Mouse (Mus musculus) liver, embryonic 11.5 days (tissue): ENCODE measurements around the gene Vezt. TPM values are rescaled to one million over a fixed set of nuclear protein-coding genes. Genes with fewer than 3 reads are reported as not detected.

Source experiments
- ATAC-seq: fragments of 200-750 bp; cut with Nextera tagmentation; replicated peaks from 2 replicates; pipeline ENCODE4 v1.8.0; 2017; ENCODE audit warnings: moderate number of reproducible peaks, mild to moderate bottlenecking, moderate TSS enrichment, moderate library complexity; ENCODE audit not compliant: low FRiP score
- DNase-seq: peaks from one replicate; pipeline ENCODE4 v3.0.0-alpha.2; 2017; ENCODE audit warnings: low spot score
- H3K27ac ChIP-seq: fragments of 300-500 bp; sonication (generic); 2 replicates; pipeline ENCODE4 v1.5.1; 2014; ENCODE audit warnings: mild to moderate bottlenecking, low read depth, low read length, control low read depth
- H3K27me3 ChIP-seq: fragments of 300-500 bp; sonication (generic); replicated peaks from 2 replicates; pipeline ENCODE4 v1.6.1; 2014; ENCODE audit warnings: low read length, mixed read lengths; ENCODE audit not compliant: control insufficient read depth, insufficient read depth
- H3K36me3 ChIP-seq: fragments of 300-500 bp; sonication (generic); 2 replicates; pipeline ENCODE4 v1.6.1; 2014; ENCODE audit warnings: mild to moderate bottlenecking, low read length, moderate library complexity, mixed read lengths; ENCODE audit not compliant: control insufficient read depth, insufficient read depth
- H3K4me1 ChIP-seq: fragments of 300-500 bp; sonication (generic); replicated peaks from 2 replicates; pipeline ENCODE4 v1.6.1; 2014; ENCODE audit warnings: low read length, mixed read lengths; ENCODE audit not compliant: control insufficient read depth, insufficient read depth
- H3K4me2 ChIP-seq: fragments of 300-500 bp; sonication (generic); 2 replicates; pipeline ENCODE4 v1.6.1; 2014; ENCODE audit warnings: mild to moderate bottlenecking, control low read depth, moderate library complexity
- H3K4me3 ChIP-seq: fragments of 300-500 bp; sonication (generic); 2 replicates; pipeline ENCODE4 v1.5.1; 2014; ENCODE audit warnings: low read depth, low read length, control low read depth
- H3K9ac ChIP-seq: fragments of 300-500 bp; sonication (generic); 2 replicates; pipeline ENCODE4 v1.6.1; 2014; ENCODE audit warnings: low read depth, low read length, control low read depth
- H3K9me3 ChIP-seq: fragments of 300-500 bp; sonication (generic); 2 replicates; pipeline ENCODE4 v1.6.1; 2016; ENCODE audit warnings: low read length, inconsistent platforms, mixed read lengths; ENCODE audit not compliant: control insufficient read depth
- WGBS: fragments of 180-500 bp; shearing (Covaris S2); extraction: QIAGEN DNeasy Blood & Tissue Kit; methylation state at CpG from one replicate; pipeline ENCODE4 v1.1.7; 2014; 5-methylcytosine and 5-hydroxymethylcytosine counted together
- polyA plus RNA-seq: library from polyadenylated mRNA; unstranded; fragments of >200 nt; fragmentation: Nextera tagmentation; extraction: Ambion mirVana; gene quantifications from 2 replicates; pipeline ENCODE4 v1.2.1, GENCODE M21; 2014

Gene Vezt
- polyA plus RNA-seq, 1 experiment from 2014 or later: 18.9 TPM

DNA sequence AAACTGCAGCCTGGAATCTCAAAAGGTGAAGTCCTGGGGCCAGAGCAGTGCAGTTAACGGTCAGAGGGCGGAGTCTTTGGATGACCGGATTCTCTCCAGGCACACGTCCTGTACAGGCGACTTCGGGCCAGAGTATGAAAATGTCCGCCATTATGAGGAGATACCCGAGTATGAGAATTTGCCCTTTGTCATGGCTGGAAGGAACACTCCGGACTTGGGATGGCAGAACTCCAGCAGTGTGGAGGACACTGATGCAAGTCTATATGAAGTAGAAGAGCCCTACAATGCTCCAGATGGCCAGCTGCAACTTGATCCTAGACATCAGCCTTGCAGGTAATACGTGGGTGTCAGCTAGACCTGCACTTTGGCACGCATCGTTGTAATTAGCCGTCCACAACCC, 9.7 kb upstream of the Vezt start:
- H3K4me3 ChIP-seq: no peak overlapping the region
- H3K4me2 ChIP-seq: no peak overlapping the region
- no peak for DNase-seq
- peaks cover 33% of the 10 kb centered on the region for H3K4me1 ChIP-seq
- H3K27ac ChIP-seq: no peak overlapping the region
- H3K9me3 ChIP-seq: no peaks in the 10 kb centered on the region
- H3K27me3 ChIP-seq: no peaks in the 10 kb centered on the region
- H3K9ac ChIP-seq: no peak overlapping the region
- 89% methylated on average over 13 of the region's 13 CpGs for WGBS
- peaks cover 3% of the 10 kb centered on the region; the same call in 1 of the 2 replicates for H3K36me3 ChIP-seq
- ATAC-seq: no peak

DNA sequence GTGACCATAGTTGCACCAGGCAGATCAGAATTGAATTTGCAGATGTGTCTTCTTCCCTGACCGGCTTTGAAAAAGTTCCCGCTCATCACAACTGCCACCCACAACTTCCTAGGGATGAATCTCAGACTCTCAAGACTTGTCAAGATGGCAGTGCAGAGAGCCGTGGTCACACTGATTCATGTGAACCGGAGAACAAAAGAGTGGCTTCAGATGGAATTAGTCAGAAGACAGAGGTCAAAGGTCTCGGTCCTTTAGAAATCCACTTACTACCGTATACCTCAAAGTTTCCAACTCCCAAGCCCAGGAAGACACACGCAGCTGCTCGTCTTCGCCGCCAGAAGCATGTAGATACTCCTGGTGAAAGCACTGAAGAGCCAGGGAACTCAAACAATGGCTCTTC, 8.3 kb upstream of the Vezt start:
- WGBS: 88% methylated on average over 10 of the region's 10 CpGs
- no peak for ATAC-seq
- Histone ChIP-seq H3K27me3 (no peaks in the 10 kb centered on the region), H3K9ac (no peak overlapping the region), H3K4me1 (peaks cover 21% of the 10 kb centered on the region), H3K36me3 (peaks cover 3% of the 10 kb centered on the region; the same call in 1 of the 2 replicates), H3K9me3 (no peaks in the 10 kb centered on the region), H3K4me2 (no peak overlapping the region), H3K4me3 (no peak overlapping the region), H3K27ac (no peak overlapping the region)
- no peak for DNase-seq

DNA sequence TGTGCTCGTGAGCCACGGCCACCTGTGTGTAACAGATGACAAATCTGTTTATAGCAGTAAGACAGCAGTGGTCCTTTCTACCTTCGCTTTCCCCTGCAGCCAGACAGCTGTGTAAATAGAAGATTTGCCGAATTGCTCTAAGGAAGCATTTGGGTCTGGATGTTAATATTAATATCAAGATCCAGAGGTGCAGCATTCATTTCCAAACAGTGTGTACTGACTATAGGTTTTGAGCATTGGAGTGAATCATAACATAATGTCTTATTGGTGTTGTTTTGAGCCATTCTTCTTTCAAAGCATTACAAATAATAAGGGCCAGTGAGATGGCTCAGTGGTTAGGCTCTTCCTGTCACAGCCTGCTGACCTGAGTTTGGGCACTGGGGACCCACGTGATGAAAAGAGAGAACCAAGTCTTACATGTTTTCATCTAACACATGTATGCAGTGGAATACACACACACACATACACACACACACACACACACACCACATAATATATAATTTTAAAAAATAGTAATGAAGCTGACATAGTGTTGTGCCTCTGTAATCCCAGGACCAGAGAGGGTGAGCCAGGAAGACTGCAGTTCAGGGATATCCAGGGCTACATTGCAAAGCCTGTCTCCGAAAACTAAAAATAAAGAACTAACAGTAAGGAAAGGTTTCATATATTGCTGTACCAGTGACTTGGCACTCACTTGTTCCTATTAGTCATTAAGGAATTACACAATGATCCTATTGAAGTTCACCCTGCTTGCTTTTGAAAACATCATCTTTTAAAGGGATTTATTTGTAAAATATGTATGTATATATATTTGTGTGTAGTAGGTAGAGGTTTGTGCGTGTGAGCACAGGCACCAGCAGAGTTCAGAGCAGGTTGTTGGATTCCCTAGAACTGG, 3.0 kb upstream of the Vezt start:
- Histone ChIP-seq H3K4me1 (peaks cover 14% of the 10 kb centered on the region), H3K36me3 (no peaks in the 10 kb centered on the region), H3K4me3 (no peak overlapping the region), H3K4me2 (no peak overlapping the region), H3K9ac (no peak overlapping the region), H3K27me3 (no peaks in the 10 kb centered on the region), H3K27ac (no peak overlapping the region), H3K9me3 (no peaks in the 10 kb centered on the region)
- ATAC-seq (no peak), DNase-seq (no peak)
- 75% methylated on average over 7 of the region's 7 CpGs for WGBS

DNA sequence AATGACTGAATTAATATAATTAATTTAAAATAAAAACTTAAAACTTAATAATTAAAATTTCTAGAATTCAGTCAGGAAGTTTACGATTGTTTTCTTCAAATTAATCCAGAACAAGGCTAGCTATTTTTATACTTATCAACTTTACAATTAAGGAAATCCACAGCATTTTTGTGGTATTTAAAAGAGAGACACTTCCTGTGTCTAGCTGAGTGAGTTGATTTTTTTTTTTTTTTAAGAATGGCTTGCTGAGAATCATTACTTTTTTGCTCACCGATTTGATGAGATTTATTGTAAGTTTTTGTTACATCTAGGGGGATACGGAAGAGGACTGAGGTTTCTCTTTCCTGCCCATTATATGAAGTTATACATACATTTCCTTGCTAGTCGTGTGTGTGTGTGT, 2.0 kb upstream of the Vezt start:
- no peak overlapping the region for H3K4me3 ChIP-seq
- H3K27ac ChIP-seq: no peak overlapping the region
- peaks cover 14% of the 10 kb centered on the region for H3K4me1 ChIP-seq
- no peak overlapping the region for H3K4me2 ChIP-seq
- H3K27me3 ChIP-seq: no peaks in the 10 kb centered on the region
- DNase-seq: no peak
- no peaks in the 10 kb centered on the region for H3K36me3 ChIP-seq
- H3K9me3 ChIP-seq: no peaks in the 10 kb centered on the region
- no peak for ATAC-seq
- no peak overlapping the region for H3K9ac ChIP-seq
- 81% methylated on average over 4 of the region's 4 CpGs for WGBS

DNA sequence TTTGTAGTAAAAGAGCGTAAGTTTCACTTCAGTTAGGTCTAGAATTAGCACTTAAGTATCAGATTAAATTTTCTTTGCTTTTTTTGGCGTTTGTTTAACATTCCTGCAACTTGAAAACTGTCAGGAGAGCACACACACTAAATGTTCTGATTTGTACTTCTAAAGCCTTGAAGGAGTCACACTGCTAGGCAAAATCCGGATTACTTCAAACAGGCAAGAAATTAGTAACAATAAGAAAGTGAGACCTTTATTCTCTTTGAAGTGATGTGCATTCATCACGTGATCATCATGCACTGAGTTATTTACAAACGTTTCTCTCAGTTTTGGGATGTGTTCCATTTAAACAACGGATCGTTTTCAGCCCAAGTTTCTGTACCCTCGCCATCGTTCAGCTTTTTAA, 1.6 kb upstream of the Vezt start:
- 59% methylated on average over 9 of the region's 9 CpGs for WGBS
- no peak overlapping the region for H3K9ac ChIP-seq
- peaks cover 14% of the 10 kb centered on the region for H3K4me1 ChIP-seq
- DNase-seq (no peak), ATAC-seq (no peak)
- H3K4me3 ChIP-seq: peak overlapping the region; percentile 88
- no peaks in the 10 kb centered on the region for H3K27me3 ChIP-seq
- no peak overlapping the region for H3K27ac ChIP-seq
- H3K4me2 ChIP-seq: peak overlapping the region; percentile 73
- H3K36me3 ChIP-seq: no peaks in the 10 kb centered on the region
- H3K9me3 ChIP-seq: no peaks in the 10 kb centered on the region

DNA sequence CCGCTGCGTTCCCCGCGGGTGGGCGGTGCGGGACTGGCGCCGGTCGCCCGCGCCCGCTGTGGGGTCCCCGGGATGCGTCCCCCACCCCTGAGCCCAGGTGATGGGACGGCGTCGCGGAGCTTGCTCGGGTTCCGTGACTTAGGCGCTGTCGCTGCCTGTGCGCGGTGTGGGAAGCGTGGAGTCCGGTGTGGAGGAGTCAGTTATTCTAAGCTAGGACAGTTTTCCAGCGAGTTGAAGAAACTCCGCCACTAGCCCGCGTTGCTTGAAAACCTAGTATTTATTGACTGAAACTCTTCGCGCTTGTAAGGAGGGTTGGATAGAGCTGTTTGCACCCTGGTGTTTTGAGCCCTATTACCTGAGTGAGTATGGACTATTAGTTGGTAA, 750 bp upstream of the Vezt start:
- no peak for ATAC-seq

DNA sequence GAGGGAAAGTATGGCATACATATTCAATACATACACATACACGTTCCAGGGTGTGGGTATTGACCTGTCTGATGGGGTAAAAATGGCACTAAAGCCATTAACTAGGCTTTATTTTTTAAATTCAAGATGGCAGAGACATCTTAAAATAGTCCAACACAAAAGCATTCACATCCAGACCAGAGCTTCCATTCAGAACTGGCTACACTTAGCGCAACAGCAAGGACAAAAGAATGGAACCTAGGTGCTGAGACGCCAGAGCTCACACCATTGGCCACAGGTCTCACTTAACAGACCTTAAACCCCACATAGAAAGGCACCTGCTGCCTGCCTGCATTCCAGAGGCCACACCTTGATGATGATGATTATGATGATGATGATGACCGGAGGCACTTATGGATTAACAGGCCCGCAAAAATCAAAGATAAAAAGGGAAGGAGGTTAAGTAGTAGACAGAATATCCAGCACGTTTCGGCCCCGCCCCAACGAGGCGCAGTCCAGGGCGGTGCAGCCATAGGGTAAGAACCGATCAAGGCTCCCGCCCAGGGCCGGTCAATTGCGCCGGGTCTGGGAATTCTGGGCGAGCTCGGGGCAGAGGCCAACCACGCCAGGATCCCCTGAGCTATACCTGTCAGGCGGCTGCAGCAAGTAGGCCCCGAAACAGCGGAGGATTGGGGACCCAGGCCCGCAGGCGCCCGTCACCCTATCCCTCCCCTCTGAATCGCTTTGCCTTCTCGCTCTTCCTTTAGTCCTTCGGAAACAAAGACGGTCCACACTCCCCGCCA, 550 bp downstream of the Vezt start:
- Histone ChIP-seq H3K9me3 (no peaks in the 10 kb centered on the region), H3K4me1 (peaks cover 14% of the 10 kb centered on the region), H3K27ac (no peak overlapping the region), H3K36me3 (peaks cover 5% of the 10 kb centered on the region; the same call in 1 of the 2 replicates), H3K9ac (peak overlapping the region; percentile 82), H3K4me2 (peak overlapping the region; percentile 86), H3K4me3 (peak overlapping the region; percentile 88), H3K27me3 (no peaks in the 10 kb centered on the region)
- DNase-seq (peak; percentile 78), ATAC-seq (peak; percentile 85)
- WGBS: 1% methylated on average over 30 of the region's 30 CpGs

More for the DNA sequence above, 750 bp upstream of the Vezt start:
- H3K9ac ChIP-seq: peak overlapping the region; percentile 88
- no peak for DNase-seq
- H3K4me1 ChIP-seq: peaks cover 14% of the 10 kb centered on the region
- WGBS: under 1% methylated on average over 32 of the region's 32 CpGs
- H3K36me3 ChIP-seq: peaks cover 2% of the 10 kb centered on the region; the same call in 1 of the 2 replicates
- H3K4me2 ChIP-seq: peak overlapping the region; percentile 73
- no peaks in the 10 kb centered on the region for H3K9me3 ChIP-seq
- peak overlapping the region; percentile 88 for H3K4me3 ChIP-seq
- peak overlapping the region; percentile 37; the same call in 1 of the 2 replicates for H3K27ac ChIP-seq
- no peaks in the 10 kb centered on the region for H3K27me3 ChIP-seq

DNA sequence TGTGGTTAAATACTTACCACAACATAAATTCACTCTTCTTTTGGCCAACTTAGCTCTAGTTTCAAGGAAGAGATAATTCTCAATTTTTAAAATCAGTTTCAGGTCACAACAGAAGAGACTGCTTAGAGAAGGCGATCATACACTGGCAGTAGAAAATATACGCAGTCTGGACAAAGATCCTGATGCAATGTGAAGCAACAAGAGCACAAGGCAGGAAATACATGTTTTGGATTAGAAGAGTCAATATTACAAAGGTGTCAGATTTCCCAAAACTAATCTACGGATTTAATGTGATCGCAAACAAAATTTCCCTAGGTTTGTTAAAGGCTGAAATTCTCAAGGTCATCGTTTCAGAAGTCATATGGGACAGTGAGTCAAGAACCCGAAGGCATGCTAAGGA, 4.5 kb downstream of the Vezt start:
- H3K4me2 ChIP-seq: no peak overlapping the region
- no peak for DNase-seq
- H3K4me1 ChIP-seq: peaks cover 12% of the 10 kb centered on the region
- 94% methylated on average over 6 of the region's 6 CpGs for WGBS
- H3K36me3 ChIP-seq: peaks cover 6% of the 10 kb centered on the region; the same call in 1 of the 2 replicates
- H3K9ac ChIP-seq: no peak overlapping the region
- H3K27me3 ChIP-seq: no peaks in the 10 kb centered on the region
- H3K9me3 ChIP-seq: no peaks in the 10 kb centered on the region
- no peak for ATAC-seq
- no peak overlapping the region for H3K4me3 ChIP-seq
- H3K27ac ChIP-seq: no peak overlapping the region
